Mouse (Mus musculus): Measurements from ENCODE around the gene Zbtb20. TPM values are rescaled to one million over a fixed set of nuclear protein-coding genes. Genes with fewer than 3 reads are reported as not detected.

Zbtb20 gene
- total and polyA plus RNA-seq, 2 experiments from 2014 or later = 25.2 to 38.0 TPM

DNA sequence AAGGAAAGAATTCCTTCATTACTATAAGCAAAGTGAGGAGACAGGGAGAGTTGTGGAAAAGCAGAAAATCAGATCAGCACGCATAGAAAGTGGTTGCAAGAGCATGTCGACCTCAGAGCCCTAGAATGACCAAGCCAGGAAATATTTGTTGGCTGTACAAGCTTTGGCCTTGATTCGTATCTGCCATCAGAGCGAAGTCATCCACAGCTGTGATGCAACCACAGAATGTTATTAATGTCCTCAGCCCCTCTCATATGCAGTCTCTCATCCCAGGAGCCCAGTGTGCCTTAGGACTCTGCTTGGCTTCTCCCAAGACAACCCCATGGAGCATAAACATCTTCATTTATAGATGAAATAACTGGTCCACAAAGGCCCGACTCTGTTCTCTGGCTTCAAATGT lies 716.4 kb downstream of the Zbtb20 start:
- 61% methylated on average over 5 of the region's 5 CpGs for WGBS
- Histone ChIP-seq H3K27me3 (ENCODE audit: insufficient read depth, low read length) (no peaks in the 10 kb centered on the region), H3K4me3 (ENCODE audit: low read depth, low read length) (no peak overlapping the region), H3K4me2 (ENCODE audit: low read depth, low read length, poor library complexity, severe bottlenecking) (no peak overlapping the region), H3K9me3 (ENCODE audit: low read length) (no peaks in the 10 kb centered on the region), H3K36me3 (ENCODE audit: insufficient read depth, low read length) (no peaks in the 10 kb centered on the region), H3K9ac (replicated peaks; ENCODE audit: low read length, poor library complexity, severe bottlenecking) (no peak overlapping the region), H3K27ac (ENCODE audit: low read depth, low read length) (no peak overlapping the region), H3K4me1 (ENCODE audit: insufficient read depth, low read length) (no peaks in the 10 kb centered on the region)
- TF ChIP-seq CTCF (IDR thresholded peaks at IDR 0.05) = no peak
- DNase-seq (ENCODE audit: low spot score) = no peak
- ATAC-seq (ENCODE audit: low FRiP score) = no peak

DNA sequence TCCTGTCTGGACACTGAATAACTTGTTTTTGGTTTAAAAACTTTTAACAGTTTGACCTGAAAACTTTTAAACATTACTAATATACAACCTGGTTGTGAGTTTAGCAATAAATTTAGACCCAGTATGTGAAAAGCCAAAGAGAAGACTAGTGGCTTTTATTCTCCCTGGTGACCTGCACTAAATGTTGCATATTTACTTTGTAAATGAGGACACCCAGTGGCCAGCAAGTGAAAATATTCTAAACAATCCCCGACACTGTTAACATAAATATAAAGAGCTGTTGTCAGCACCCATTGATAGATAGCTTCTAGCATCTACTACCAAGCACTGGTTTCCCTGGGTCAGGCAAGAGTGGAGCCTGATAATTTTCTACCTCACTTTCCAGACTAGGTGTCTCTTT lies 717.1 kb downstream of the Zbtb20 start:
- DNase-seq (ENCODE audit: low spot score) = peak; percentile 60
- H3K27me3 ChIP-seq (ENCODE audit: insufficient read depth, low read length) = no peaks in the 10 kb centered on the region
- no peak overlapping the region for H3K27ac ChIP-seq (ENCODE audit: low read depth, low read length)
- peak; percentile 69 for TF ChIP-seq CTCF (IDR thresholded peaks at IDR 0.05)
- 5% methylated on average over 1 of the region's 1 CpGs for WGBS
- H3K4me3 ChIP-seq (ENCODE audit: low read depth, low read length) = no peak overlapping the region
- H3K4me2 ChIP-seq (ENCODE audit: low read depth, low read length, poor library complexity, severe bottlenecking) = no peak overlapping the region
- no peaks in the 10 kb centered on the region for H3K36me3 ChIP-seq (ENCODE audit: insufficient read depth, low read length)
- H3K9ac ChIP-seq (replicated peaks; ENCODE audit: low read length, poor library complexity, severe bottlenecking) = no peak overlapping the region
- H3K9me3 ChIP-seq (ENCODE audit: low read length) = no peaks in the 10 kb centered on the region
- no peak for ATAC-seq (ENCODE audit: low FRiP score)
- no peaks in the 10 kb centered on the region for H3K4me1 ChIP-seq (ENCODE audit: insufficient read depth, low read length)

DNA sequence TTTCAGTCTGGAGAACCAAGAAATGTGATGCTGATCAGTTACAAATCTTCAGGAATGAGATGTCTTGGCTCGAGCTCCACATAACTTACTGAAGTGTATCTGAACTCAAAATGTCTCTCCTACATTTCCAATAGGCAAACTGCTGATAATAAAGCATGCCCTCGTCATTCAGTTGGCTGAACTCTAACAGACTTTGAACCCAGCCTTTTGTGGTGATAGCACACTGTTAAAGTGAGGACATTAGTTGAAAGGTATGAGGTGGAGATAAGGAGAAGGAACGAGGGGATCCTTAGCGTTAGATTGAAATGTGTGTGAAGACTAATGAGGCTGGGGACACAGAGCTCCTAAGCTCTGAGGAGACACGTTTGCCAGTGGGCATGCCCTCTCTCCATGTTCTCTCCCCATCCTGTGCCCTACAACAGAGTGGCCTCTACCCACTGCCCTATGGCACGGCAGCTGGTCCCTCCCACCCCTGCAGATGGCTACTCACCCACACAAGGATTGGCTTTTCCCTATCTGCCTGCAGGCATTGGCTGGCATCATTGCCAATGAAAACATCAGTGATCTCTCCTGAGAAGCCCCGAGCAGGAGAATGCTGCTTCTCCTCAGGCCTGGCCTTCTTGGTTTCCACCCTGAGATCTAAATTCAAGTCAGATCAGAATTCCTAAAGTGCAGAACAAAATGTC lies 721.8 kb downstream of the Zbtb20 start:
- DNase-seq (ENCODE audit: low spot score) (no peak), ATAC-seq (ENCODE audit: low FRiP score) (no peak)
- Histone ChIP-seq H3K4me3 (ENCODE audit: low read depth, low read length) (no peak overlapping the region), H3K4me1 (ENCODE audit: insufficient read depth, low read length) (no peaks in the 10 kb centered on the region), H3K4me2 (ENCODE audit: low read depth, low read length, poor library complexity, severe bottlenecking) (no peak overlapping the region), H3K36me3 (ENCODE audit: insufficient read depth, low read length) (no peaks in the 10 kb centered on the region), H3K27me3 (ENCODE audit: insufficient read depth, low read length) (no peaks in the 10 kb centered on the region), H3K9ac (replicated peaks; ENCODE audit: low read length, poor library complexity, severe bottlenecking) (no peak overlapping the region), H3K9me3 (ENCODE audit: low read length) (no peaks in the 10 kb centered on the region), H3K27ac (ENCODE audit: low read depth, low read length) (no peak overlapping the region)
- 87% methylated on average over 7 of the region's 7 CpGs for WGBS
- no peak for TF ChIP-seq CTCF (IDR thresholded peaks at IDR 0.05)

GRCm38 (mm10) chr16:43599707-43600106 lies 724.0 kb downstream of the Zbtb20 start:
- no peak for ATAC-seq (ENCODE audit: low FRiP score)
- Histone ChIP-seq H3K27ac (ENCODE audit: low read depth, low read length) (no peak overlapping the region), H3K4me2 (ENCODE audit: low read depth, low read length, poor library complexity, severe bottlenecking) (no peak overlapping the region), H3K4me1 (ENCODE audit: insufficient read depth, low read length) (0 out of 2 replicates have a peak, but pooled peaks cover 3% of the 10 kb centered on the region), H3K9me3 (ENCODE audit: low read length) (no peaks in the 10 kb centered on the region), H3K9ac (replicated peaks; ENCODE audit: low read length, poor library complexity, severe bottlenecking) (no peak overlapping the region), H3K27me3 (ENCODE audit: insufficient read depth, low read length) (no peaks in the 10 kb centered on the region), H3K4me3 (ENCODE audit: low read depth, low read length) (no peak overlapping the region), H3K36me3 (ENCODE audit: insufficient read depth, low read length) (no peaks in the 10 kb centered on the region)
- 73% methylated on average over 2 of the region's 2 CpGs for WGBS
- TF ChIP-seq CTCF (IDR thresholded peaks at IDR 0.05) = no peak
- DNase-seq (ENCODE audit: low spot score) = no peak

GRCm38 (mm10) chr16:43602573-43602972 lies 726.9 kb downstream of the Zbtb20 start:
- Histone ChIP-seq H3K9ac (replicated peaks; ENCODE audit: low read length, poor library complexity, severe bottlenecking) (no peak overlapping the region), H3K36me3 (ENCODE audit: insufficient read depth, low read length) (no peaks in the 10 kb centered on the region), H3K4me2 (ENCODE audit: low read depth, low read length, poor library complexity, severe bottlenecking) (no peak overlapping the region), H3K9me3 (ENCODE audit: low read length) (no peaks in the 10 kb centered on the region), H3K27me3 (ENCODE audit: insufficient read depth, low read length) (no peaks in the 10 kb centered on the region), H3K4me3 (ENCODE audit: low read depth, low read length) (no peak overlapping the region), H3K27ac (ENCODE audit: low read depth, low read length) (no peak overlapping the region), H3K4me1 (ENCODE audit: insufficient read depth, low read length) (0 out of 2 replicates have a peak, but pooled peaks cover 3% of the 10 kb centered on the region)
- no peak for DNase-seq (ENCODE audit: low spot score)
- ATAC-seq (ENCODE audit: low FRiP score) = no peak
- no peak for TF ChIP-seq CTCF (IDR thresholded peaks at IDR 0.05)
- 80% methylated on average over 4 of the region's 4 CpGs for WGBS

- H3K4me1 ChIP-seq (ENCODE audit: insufficient read depth, low read length) = 0 out of 2 replicates have a peak, but pooled peaks cover 3% of the 10 kb centered on the region
- no peaks in the 10 kb centered on the region for H3K36me3 ChIP-seq (ENCODE audit: insufficient read depth, low read length)
- no peak for TF ChIP-seq CTCF (IDR thresholded peaks at IDR 0.05)
- ATAC-seq (ENCODE audit: low FRiP score) (no peak), DNase-seq (ENCODE audit: low spot score) (no peak)
- no peaks in the 10 kb centered on the region for H3K9me3 ChIP-seq (ENCODE audit: low read length)
- H3K27me3 ChIP-seq (ENCODE audit: insufficient read depth, low read length) = no peaks in the 10 kb centered on the region
- no peak overlapping the region for H3K4me3 ChIP-seq (ENCODE audit: low read depth, low read length)
- 17% methylated on average over 8 of the region's 9 CpGs for WGBS
- H3K27ac ChIP-seq (ENCODE audit: low read depth, low read length) = no peak overlapping the region
- H3K9ac ChIP-seq (replicated peaks; ENCODE audit: low read length, poor library complexity, severe bottlenecking) = no peak overlapping the region
- peak overlapping the region; percentile 24 for H3K4me2 ChIP-seq (ENCODE audit: low read depth, low read length, poor library complexity, severe bottlenecking)
Measured at GRCm38 (mm10) chr16:43603591-43604141, 728.0 kb downstream of the Zbtb20 start.
